Mouse (Mus musculus) MEL (cell line): Measurements from ENCODE around the gene Gm20425.

Source experiments
- CHD2 ChIP-seq: IDR thresholded peaks from 2 replicates; pipeline ENCODE4 v1.6.1; 2011; ENCODE audit warnings: low read length, improper control_type of control experiment
- CTCF ChIP-seq, 3 experiments: IDR thresholded peaks in 2 of 3; conservative IDR thresholded peaks in 1 of 3; 2 replicates each; pipeline ENCODE4 v1.5.1; 2011 to 2012; ENCODE audit warnings: low read length in 3 of 3, low read depth in 2 of 3, mild to moderate bottlenecking in 2 of 3, improper control_type of control experiment in 1 of 3, inconsistent platforms in 1 of 3, mixed read lengths in 1 of 3, moderate library complexity in 1 of 3; ENCODE audit not compliant: control insufficient read depth in 1 of 3, insufficient read depth in 1 of 3, poor library complexity in 1 of 3, severe bottlenecking in 1 of 3
- EP300 ChIP-seq, 2 experiments: IDR thresholded peaks; 2 replicates each; pipeline ENCODE4 v1.6.1; 2011; ENCODE audit warnings: improper control_type of control experiment in 2 of 2, low read length in 2 of 2, low read depth in 1 of 2, mild to moderate bottlenecking in 1 of 2
- GATA1 ChIP-seq: IDR thresholded peaks from 2 replicates; pipeline ENCODE4 v1.6.1; 2011; ENCODE audit warnings: low read depth, low read length, improper control_type of control experiment
- KAT2A ChIP-seq: conservative IDR thresholded peaks from 2 replicates; pipeline ENCODE4 v1.6.1; 2012; ENCODE audit warnings: low read depth, low read length, improper control_type of control experiment, inconsistent platforms
- MAFK ChIP-seq: IDR thresholded peaks from 2 replicates; pipeline ENCODE4 v1.6.1; 2011; ENCODE audit warnings: low read depth, mild to moderate bottlenecking, low read length, improper control_type of control experiment, borderline replicate concordance
- MEF2A ChIP-seq: IDR thresholded peaks from 2 replicates; pipeline ENCODE4 v1.6.1; 2014; ENCODE audit warnings: low read depth, mild to moderate bottlenecking, inconsistent platforms, low read length, improper control_type of control experiment; ENCODE audit not compliant: poor library complexity, insufficient replicate concordance, severe bottlenecking; ENCODE audit errors: extremely low read depth
- MYC ChIP-seq: IDR thresholded peaks from 2 replicates; pipeline ENCODE4 v1.6.1; 2011; ENCODE audit warnings: low read depth, mild to moderate bottlenecking, low read length, improper control_type of control experiment, moderate library complexity
- NELFE ChIP-seq: IDR thresholded peaks from 2 replicates; pipeline ENCODE4 v1.6.1; 2011; ENCODE audit warnings: low read depth, low read length, improper control_type of control experiment
- POLR2A ChIP-seq, 2 experiments: IDR thresholded peaks; 2 replicates each; pipeline ENCODE4 v1.6.1; 2011 to 2012; ENCODE audit warnings: low read length in 2 of 2, mild to moderate bottlenecking in 2 of 2, control low read depth in 1 of 2, improper control_type of control experiment in 1 of 2, low read depth in 1 of 2, moderate library complexity in 1 of 2; ENCODE audit not compliant: control insufficient read depth in 1 of 2, insufficient read depth in 1 of 2, poor library complexity in 1 of 2

DNA sequence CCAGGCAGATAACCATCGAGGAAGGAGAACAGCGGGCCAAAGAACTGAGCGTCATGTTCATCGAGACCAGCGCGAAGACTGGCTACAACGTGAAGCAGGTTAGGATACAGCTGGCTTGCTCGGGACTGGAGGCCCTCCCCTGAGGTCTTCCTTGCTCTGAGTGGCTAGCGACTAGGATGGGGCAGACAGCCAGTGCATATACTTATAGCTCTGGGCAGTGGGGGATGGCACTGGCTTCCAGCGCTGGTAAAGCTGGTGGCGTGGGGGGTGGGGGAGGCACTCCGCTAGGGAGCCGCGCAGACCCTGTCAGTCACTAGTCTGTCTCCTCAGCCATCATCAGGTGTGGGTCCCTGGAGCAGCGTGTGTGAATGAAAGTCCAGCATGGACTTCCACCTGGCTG is 66.3 kb downstream of the Gm20425 start:
- no peak for TF ChIP-seq CTCF (IDR thresholded peaks at IDR 0.05 in 2 of 3, conservative IDR thresholded peaks at IDR 0.05 in 1 of 3; ENCODE audit: control insufficient read depth in 1 of 3, insufficient read depth in 1 of 3, low read depth in 2 of 3, low read length in 3 of 3, poor library complexity in 1 of 3, severe bottlenecking in 1 of 3)
- TF ChIP-seq NELFE: no peak
- TF ChIP-seq POLR2A (IDR thresholded peaks at IDR 0.05; ENCODE audit: control insufficient read depth in 1 of 2, insufficient read depth in 1 of 2, low read depth in 1 of 2, low read length in 2 of 2, poor library complexity in 1 of 2): no peak
- TF ChIP-seq MYC: no peak
- no peak for TF ChIP-seq MEF2A
- TF ChIP-seq EP300 (IDR thresholded peaks at IDR 0.05; ENCODE audit: low read depth in 1 of 2, low read length in 2 of 2): no peak
- no peak for TF ChIP-seq GATA1
- no peak for TF ChIP-seq KAT2A
- no peak for TF ChIP-seq MAFK
- TF ChIP-seq CHD2: no peak
